Mouse (Mus musculus): ENCODE results near the gene Dock11. TPM values are rescaled to one million over a fixed set of nuclear protein-coding genes. Genes with fewer than 3 reads are reported as not detected.

The Dock11 gene
- total RNA-seq, 1 experiment from 2014 or later, result 147 TPM

GRCm38 (mm10) chrX:35931945-35932344 is 43.3 kb downstream of the Dock11 start:
- ATAC-seq (replicated peaks in 1 of 2; ENCODE audit: insufficient read depth in 1 of 2, low FRiP score in 2 of 2, low TSS enrichment in 1 of 2, low read depth in 1 of 2, poor library complexity in 2 of 2, severe bottlenecking in 2 of 2), result no peak

- ATAC-seq (replicated peaks in 1 of 2; ENCODE audit: insufficient read depth in 1 of 2, low FRiP score in 2 of 2, low TSS enrichment in 1 of 2, low read depth in 1 of 2, poor library complexity in 2 of 2, severe bottlenecking in 2 of 2), result no peak
Observed at GRCm38 (mm10) chrX:35932952-35933351, 44.3 kb downstream of the Dock11 start.

GRCm38 (mm10) chrX:35938112-35938511 is 49.5 kb downstream of the Dock11 start:
- ATAC-seq (replicated peaks in 1 of 2; ENCODE audit: insufficient read depth in 1 of 2, low FRiP score in 2 of 2, low TSS enrichment in 1 of 2, low read depth in 1 of 2, poor library complexity in 2 of 2, severe bottlenecking in 2 of 2), result no peak

GRCm38 (mm10) chrX:35946394-35946793 is 57.8 kb downstream of the Dock11 start:
- no peak for ATAC-seq (replicated peaks in 1 of 2; ENCODE audit: insufficient read depth in 1 of 2, low FRiP score in 2 of 2, low TSS enrichment in 1 of 2, low read depth in 1 of 2, poor library complexity in 2 of 2, severe bottlenecking in 2 of 2)

- no peak for ATAC-seq (replicated peaks in 1 of 2; ENCODE audit: insufficient read depth in 1 of 2, low FRiP score in 2 of 2, low TSS enrichment in 1 of 2, low read depth in 1 of 2, poor library complexity in 2 of 2, severe bottlenecking in 2 of 2)
Observed at GRCm38 (mm10) chrX:35950135-35950534, 61.5 kb downstream of the Dock11 start.

GRCm38 (mm10) chrX:35951945-35952344 is 63.3 kb downstream of the Dock11 start:
- no peak for ATAC-seq (replicated peaks in 1 of 2; ENCODE audit: insufficient read depth in 1 of 2, low FRiP score in 2 of 2, low TSS enrichment in 1 of 2, low read depth in 1 of 2, poor library complexity in 2 of 2, severe bottlenecking in 2 of 2)

GRCm38 (mm10) chrX:35952521-35953095 is 64.0 kb downstream of the Dock11 start:
- no peak for ATAC-seq (replicated peaks in 1 of 2; ENCODE audit: insufficient read depth in 1 of 2, low FRiP score in 2 of 2, low TSS enrichment in 1 of 2, low read depth in 1 of 2, poor library complexity in 2 of 2, severe bottlenecking in 2 of 2)

GRCm38 (mm10) chrX:35956236-35956635 is 67.6 kb downstream of the Dock11 start:
- ATAC-seq (replicated peaks in 1 of 2; ENCODE audit: insufficient read depth in 1 of 2, low FRiP score in 2 of 2, low TSS enrichment in 1 of 2, low read depth in 1 of 2, poor library complexity in 2 of 2, severe bottlenecking in 2 of 2), result no peak

- no peak for ATAC-seq (replicated peaks in 1 of 2; ENCODE audit: insufficient read depth in 1 of 2, low FRiP score in 2 of 2, low TSS enrichment in 1 of 2, low read depth in 1 of 2, poor library complexity in 2 of 2, severe bottlenecking in 2 of 2)
Observed at GRCm38 (mm10) chrX:35963087-35963486, 74.5 kb downstream of the Dock11 start.

- no peak for ATAC-seq (replicated peaks in 1 of 2; ENCODE audit: insufficient read depth in 1 of 2, low FRiP score in 2 of 2, low TSS enrichment in 1 of 2, low read depth in 1 of 2, poor library complexity in 2 of 2, severe bottlenecking in 2 of 2)
Observed at GRCm38 (mm10) chrX:35969276-35969675, 80.6 kb downstream of the Dock11 start.

GRCm38 (mm10) chrX:35976657-35977056 is 88.0 kb downstream of the Dock11 start:
- ATAC-seq (replicated peaks in 1 of 2; ENCODE audit: insufficient read depth in 1 of 2, low FRiP score in 2 of 2, low TSS enrichment in 1 of 2, low read depth in 1 of 2, poor library complexity in 2 of 2, severe bottlenecking in 2 of 2), result no peak

- no peak for ATAC-seq (replicated peaks in 1 of 2; ENCODE audit: insufficient read depth in 1 of 2, low FRiP score in 2 of 2, low TSS enrichment in 1 of 2, low read depth in 1 of 2, poor library complexity in 2 of 2, severe bottlenecking in 2 of 2)
Observed at GRCm38 (mm10) chrX:35987981-35988380, 99.3 kb downstream of the Dock11 start.

GRCm38 (mm10) chrX:35990508-35991095 is 102.0 kb downstream of the Dock11 start:
- ATAC-seq (replicated peaks in 1 of 2; ENCODE audit: insufficient read depth in 1 of 2, low FRiP score in 2 of 2, low TSS enrichment in 1 of 2, low read depth in 1 of 2, poor library complexity in 2 of 2, severe bottlenecking in 2 of 2), result no peak

- no peak for ATAC-seq (replicated peaks in 1 of 2; ENCODE audit: insufficient read depth in 1 of 2, low FRiP score in 2 of 2, low TSS enrichment in 1 of 2, low read depth in 1 of 2, poor library complexity in 2 of 2, severe bottlenecking in 2 of 2)
Observed at GRCm38 (mm10) chrX:35994226-35994625, 105.6 kb downstream of the Dock11 start.

- no peak for ATAC-seq (replicated peaks in 1 of 2; ENCODE audit: insufficient read depth in 1 of 2, low FRiP score in 2 of 2, low TSS enrichment in 1 of 2, low read depth in 1 of 2, poor library complexity in 2 of 2, severe bottlenecking in 2 of 2)
Observed at GRCm38 (mm10) chrX:35997004-35997403, 108.4 kb downstream of the Dock11 start.

- no peak for ATAC-seq (replicated peaks in 1 of 2; ENCODE audit: insufficient read depth in 1 of 2, low FRiP score in 2 of 2, low TSS enrichment in 1 of 2, low read depth in 1 of 2, poor library complexity in 2 of 2, severe bottlenecking in 2 of 2)
Observed at GRCm38 (mm10) chrX:35997793-35998419, 109.3 kb downstream of the Dock11 start.

GRCm38 (mm10) chrX:36025651-36026050 is 137.0 kb downstream of the Dock11 start:
- no peak for ATAC-seq (replicated peaks in 1 of 2; ENCODE audit: insufficient read depth in 1 of 2, low FRiP score in 2 of 2, low TSS enrichment in 1 of 2, low read depth in 1 of 2, poor library complexity in 2 of 2, severe bottlenecking in 2 of 2)

GRCm38 (mm10) chrX:36031113-36031512 is 142.5 kb downstream of the Dock11 start:
- no peak for ATAC-seq (replicated peaks in 1 of 2; ENCODE audit: insufficient read depth in 1 of 2, low FRiP score in 2 of 2, low TSS enrichment in 1 of 2, low read depth in 1 of 2, poor library complexity in 2 of 2, severe bottlenecking in 2 of 2)

GRCm38 (mm10) chrX:36034045-36034444 is 145.4 kb downstream of the Dock11 start:
- peak in 1 of 2 experiments; percentile 27; a peak in 1 of 4 replicates for ATAC-seq (replicated peaks in 1 of 2; ENCODE audit: insufficient read depth in 1 of 2, low FRiP score in 2 of 2, low TSS enrichment in 1 of 2, low read depth in 1 of 2, poor library complexity in 2 of 2, severe bottlenecking in 2 of 2)

All from hematopoietic stem cell, adult 5-6 weeks (primary cell).